Mouse (Mus musculus) frontal cortex, postnatal 25 days (tissue): ENCODE measurements around the gene Macf1.
A peak's percentile ranks its signal among the peaks of the same experiment; 100 is the strongest.
"Not testable (repeated sequence)": the region's sequence is repeated elsewhere in the genome, so short reads cannot be mapped to it uniquely, and the experiment has no call there.

Source experiments
- DNase-seq, 2 experiments: peaks; one replicate each; pipeline ENCODE4 v3.0.0; 2022; ENCODE audit warnings: low spot score in 2 of 2

The Macf1 gene

GRCm38 (mm10) chr4:123670598-123670997 is 13.6 kb downstream of the Macf1 start:
- no peak for DNase-seq

DNA sequence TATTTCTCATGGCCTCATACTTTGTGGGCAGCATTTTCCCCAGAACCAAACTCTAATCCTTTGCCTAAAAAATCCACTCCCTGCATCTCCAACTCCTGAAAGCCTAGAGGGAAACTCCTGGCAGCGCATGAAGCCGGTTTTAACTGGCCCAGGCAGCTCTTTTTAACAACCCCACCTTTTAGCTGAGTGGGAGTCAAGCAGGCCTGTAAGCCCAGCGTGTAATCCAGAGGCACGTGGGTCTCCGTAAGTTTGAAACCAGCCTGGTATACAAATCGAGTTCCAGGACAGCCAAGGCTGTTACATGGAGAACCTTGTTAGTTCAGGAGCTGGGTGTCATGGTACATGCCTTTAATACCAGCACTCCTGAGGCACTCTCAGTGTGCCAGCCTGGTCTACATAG is 14.5 kb downstream of the Macf1 start:
- no peak for DNase-seq

DNA sequence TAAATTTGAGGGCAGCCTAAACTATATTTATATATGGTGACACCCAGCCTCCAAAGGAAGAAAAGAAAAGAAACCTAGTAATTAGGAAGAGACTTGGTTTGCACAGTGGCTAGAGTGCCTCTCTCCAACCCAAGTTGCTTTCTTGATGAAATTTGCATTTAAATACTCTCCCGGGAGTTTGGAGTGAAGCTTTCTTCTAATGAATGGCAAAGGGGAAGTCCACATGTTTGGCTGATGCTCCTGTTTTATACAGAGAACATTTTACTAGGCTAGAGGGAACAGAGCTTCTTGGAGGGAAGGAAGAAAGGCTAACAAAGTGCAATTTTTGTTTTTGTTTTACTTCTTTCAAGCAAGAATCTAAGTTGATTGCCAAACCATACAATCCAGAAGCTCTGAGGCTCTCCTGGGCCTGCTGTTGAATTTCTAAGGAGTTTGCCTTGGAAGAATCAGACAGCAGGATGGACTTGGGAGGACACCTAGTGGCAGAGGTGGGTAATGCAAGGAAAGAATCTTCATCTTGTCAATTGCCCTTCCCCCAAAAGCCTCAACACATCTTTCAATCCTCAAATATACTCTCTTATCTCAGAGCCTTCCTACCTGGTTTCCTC is 16.8 kb downstream of the Macf1 start:
- peak in 1 of 2 experiments; percentile 86 for DNase-seq

- no peak for DNase-seq
These were observed 17.6 kb downstream of the Macf1 start for GRCm38 (mm10) chr4:123666517-123666916.

DNA sequence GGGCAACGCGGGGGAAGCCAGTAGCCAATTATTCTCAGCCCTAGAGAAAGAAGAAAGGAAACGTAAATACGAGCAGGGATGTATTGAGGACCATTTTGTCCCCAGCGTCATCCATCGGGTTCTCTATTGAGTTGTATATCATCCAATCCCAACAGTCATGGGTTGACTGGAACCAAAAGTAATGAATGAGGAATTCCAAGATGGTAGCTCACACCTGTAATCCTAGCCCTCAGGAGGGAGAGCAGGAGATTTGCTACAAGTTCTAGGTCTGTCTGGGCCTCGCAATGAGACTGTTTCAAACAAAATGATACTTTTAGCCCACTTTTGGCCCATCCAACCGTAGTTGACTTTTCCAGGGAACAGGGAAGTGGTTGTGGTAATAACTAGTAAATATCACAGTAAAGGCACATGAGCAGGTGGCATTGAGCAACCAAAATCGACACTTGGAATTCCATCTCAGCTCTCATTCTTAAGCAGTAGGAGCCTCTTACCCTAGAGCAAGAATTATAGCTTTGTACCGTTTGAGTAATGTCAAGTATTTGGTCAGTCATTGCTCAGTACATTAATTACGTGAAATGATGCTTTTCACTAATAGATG is 18.4 kb downstream of the Macf1 start:
- no peak for DNase-seq

GRCm38 (mm10) chr4:123664951-123665661 is 19.1 kb downstream of the Macf1 start:
- no peak for DNase-seq

- DNase-seq, result peak in 1 of 2 experiments; percentile 57
These were observed 19.9 kb downstream of the Macf1 start for GRCm38 (mm10) chr4:123664021-123664950.

DNA sequence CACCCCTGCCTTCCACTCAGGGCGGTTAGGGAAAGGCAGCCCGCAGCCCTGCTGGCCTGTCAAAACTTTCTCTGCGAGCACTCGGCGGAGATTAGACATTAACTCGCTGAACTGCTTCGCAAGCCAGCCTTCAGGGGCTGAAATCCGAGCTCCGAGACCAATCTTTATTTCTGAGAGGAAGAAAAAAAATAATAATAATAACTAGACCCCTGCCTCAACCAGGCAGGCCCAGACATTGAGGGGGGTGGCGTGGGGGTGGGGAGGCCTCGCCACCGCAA is 20.5 kb downstream of the Macf1 start:
- no peak for DNase-seq

GRCm38 (mm10) chr4:123662914-123663687 is 21.1 kb downstream of the Macf1 start:
- no peak for DNase-seq

GRCm38 (mm10) chr4:123658175-123658574 is 26.0 kb downstream of the Macf1 start:
- DNase-seq, result no peak

GRCm38 (mm10) chr4:123655245-123655644 is 28.9 kb downstream of the Macf1 start:
- no peak for DNase-seq

DNA sequence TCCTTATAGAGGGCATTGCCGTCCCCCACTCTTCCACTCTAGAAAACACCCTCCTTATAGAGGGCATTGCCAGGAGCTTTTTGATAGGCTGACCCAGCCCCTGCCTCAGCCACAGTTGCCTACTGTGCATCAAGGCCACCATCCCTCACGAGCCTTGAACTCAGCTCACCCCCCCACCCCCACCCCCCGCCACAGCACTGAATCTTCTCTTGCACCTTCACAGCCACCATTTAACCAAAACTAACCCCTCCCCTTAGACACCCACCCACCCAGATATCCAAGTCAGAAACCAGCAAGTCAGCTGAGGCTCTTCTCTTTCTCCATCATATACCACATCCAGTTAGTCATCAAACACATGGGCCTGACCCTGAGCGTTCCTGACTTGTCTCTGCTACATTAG is 29.6 kb downstream of the Macf1 start:
- no peak for DNase-seq

DNA sequence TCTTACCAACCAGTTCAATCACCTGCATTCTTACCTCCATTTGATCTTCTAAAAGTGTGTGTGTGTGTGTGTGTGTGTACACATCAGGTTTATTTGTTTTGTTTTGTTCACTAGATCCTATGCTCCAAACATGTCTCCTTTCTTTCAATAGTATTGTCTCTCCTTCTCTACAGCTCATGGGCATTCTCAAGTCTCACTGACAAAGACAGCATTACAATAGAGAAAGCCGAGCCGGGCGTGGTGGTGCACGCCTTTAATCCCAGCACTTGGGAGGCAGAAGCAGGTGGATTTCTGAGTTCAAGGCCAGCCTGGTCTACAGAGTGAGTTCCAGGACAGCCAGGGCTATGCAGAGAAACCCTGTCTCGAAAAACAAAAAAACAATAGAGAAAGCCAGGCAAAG is 30.7 kb downstream of the Macf1 start:
- not testable (repeated sequence) for DNase-seq

DNA sequence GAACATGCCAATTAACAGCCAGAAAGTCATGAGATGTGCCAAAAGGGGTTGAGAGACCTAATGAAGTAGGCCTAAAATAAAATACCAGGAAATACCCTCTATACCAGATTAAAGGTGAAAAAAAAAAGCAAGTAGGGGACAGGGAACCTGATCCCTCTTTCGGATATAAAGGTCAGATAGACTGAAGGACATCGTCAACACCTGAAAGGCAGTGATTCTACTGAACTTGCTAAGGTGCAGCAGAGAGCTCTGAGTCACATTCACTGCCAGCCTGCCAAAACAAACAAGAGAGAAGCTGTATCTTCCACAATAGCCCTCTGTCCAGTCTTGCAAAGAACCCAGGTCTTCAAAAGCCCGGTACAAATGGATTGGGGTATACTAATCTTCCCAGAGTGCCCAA is 32.0 kb downstream of the Macf1 start:
- no peak for DNase-seq

DNA sequence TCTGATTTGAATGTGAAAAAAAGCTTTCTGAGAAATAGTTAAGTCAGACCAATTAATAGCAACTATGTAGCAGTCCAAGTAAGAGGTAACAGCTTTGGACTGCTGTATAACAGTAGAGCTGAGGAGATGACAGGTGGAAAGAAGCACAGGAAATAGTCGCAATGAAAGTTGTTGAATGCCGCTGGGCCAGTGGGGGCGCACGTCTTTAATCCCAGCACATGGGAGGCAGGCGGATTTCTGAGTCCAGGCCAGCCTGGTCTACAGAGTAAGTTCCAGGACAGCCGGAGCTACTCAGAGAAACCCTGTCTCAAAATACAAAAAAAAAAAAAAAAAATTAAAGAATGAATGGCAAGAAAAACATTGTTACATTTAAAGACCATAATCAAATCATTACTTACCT is 35.0 kb downstream of the Macf1 start:
- no peak for DNase-seq

DNA sequence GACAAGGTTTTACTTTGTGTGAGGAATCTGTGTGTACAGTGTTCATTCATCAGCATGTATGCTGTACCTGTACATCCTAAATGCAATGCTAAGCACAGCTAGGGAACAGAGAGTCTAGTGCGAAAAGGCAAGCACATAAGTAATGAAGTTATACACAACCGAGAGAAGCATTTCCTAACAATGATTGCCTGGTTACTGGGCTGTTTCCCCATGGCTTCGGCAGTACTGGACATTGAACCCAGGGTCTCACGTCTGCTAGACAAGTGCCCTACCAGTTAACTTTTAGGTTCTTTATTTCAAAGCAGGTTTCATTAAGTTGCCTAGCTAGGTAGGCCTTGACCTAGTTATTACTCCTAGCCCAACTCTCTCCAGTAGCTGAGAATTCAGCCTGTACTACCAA is 36.5 kb downstream of the Macf1 start:
- no peak for DNase-seq

DNA sequence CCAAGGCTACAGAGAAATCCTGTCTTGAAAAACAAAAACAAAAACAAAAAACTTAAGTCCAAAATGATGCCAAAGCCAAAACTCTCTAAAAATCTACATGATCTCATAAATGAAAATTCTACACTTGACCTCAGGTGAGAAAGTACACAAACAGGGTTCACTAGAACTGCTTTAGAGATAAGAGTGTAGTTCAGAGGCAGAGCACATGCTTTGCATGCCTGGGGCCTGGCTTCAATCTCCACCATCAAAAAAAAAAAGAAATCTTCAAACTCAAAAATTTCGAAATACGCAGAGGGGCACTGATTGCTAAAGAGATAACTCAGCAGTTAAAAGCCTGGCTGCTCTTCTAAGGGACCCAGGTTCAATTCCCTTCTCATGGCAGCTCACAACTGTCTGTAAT is 37.1 kb downstream of the Macf1 start:
- DNase-seq, result no peak

GRCm38 (mm10) chr4:123645246-123645845 is 38.8 kb downstream of the Macf1 start:
- DNase-seq, result no peak

- DNase-seq, result no peak
These were observed 40.6 kb downstream of the Macf1 start for GRCm38 (mm10) chr4:123643561-123643960.

DNA sequence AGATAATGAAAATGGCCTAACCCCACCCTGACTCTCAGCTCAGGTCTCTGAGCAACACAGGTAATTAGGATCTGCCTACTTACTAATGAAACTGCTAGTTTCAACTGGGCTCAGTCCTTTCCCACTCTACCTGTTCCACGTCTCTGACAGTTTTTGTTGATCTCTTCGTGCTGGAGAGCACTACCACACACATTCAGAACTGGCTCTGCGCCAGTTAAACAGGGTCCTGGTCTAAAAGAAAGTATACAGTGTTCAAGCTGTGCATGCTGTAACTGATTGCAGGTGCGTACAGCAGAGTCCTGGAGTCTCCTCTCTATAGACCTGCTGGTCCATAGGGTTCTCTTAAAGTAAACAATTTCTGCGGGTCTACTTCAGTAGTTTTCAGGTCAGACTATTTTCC is 41.3 kb downstream of the Macf1 start:
- DNase-seq, result no peak

DNA sequence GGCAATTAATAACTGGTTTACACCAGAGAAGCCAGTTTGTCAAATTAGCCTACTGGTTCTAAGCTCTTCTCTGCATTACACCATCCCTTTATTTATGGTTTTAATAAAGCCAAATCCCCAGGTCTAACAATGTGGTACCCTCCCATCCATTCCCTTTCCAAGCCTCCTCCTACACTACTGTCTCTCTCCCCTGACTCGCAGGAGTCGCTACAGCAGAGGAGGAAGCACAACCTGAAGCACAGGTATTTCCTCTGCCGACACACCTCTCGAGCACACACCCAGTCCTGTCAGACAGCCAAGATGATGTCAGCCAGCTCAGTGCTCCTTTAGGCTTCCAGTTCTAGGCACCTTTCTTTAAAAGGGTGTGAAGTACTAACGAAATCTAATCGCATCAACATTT is 47.0 kb downstream of the Macf1 start:
- DNase-seq, result no peak
